Mouse (Mus musculus) urinary bladder, postnatal 10 days (tissue): Measurements from ENCODE around the gene Caml.
"Not testable (repeated sequence)": the region's sequence is repeated elsewhere in the genome, so short reads cannot be mapped to it uniquely, and the experiment has no call there.

Experiments
- DNase-seq: peaks from one replicate; pipeline ENCODE4 v3.0.0; 2022; ENCODE audit warnings: low spot score

The Caml gene

GRCm38 (mm10) chr13:55622649-55623541 is at the start of gene Caml:
Gene Caml (plus strand): TSS chr13:55623005.
- DNase-seq: peak; percentile 37

- no peak for DNase-seq
Observed at GRCm38 (mm10) chr13:55573432-55573831, 49.4 kb upstream of the Caml start, which contains the start of gene Tmed9. Gene Tmed9 (plus strand): TSS chr13:55573732.

GRCm38 (mm10) chr13:55574321-55574720 is 48.5 kb upstream of the Caml start:
- no peak for DNase-seq

- DNase-seq: no peak
Observed at GRCm38 (mm10) chr13:55575932-55576331, 46.9 kb upstream of the Caml start.

- DNase-seq: not testable (repeated sequence)
Observed at GRCm38 (mm10) chr13:55576872-55577271, 45.9 kb upstream of the Caml start.

- DNase-seq: no peak
Observed at GRCm38 (mm10) chr13:55578086-55578485, 44.7 kb upstream of the Caml start.

- no peak for DNase-seq
Observed at GRCm38 (mm10) chr13:55591961-55592490, 30.8 kb upstream of the Caml start.

- peak; percentile 79 for DNase-seq
Observed at GRCm38 (mm10) chr13:55592512-55593253, 30.1 kb upstream of the Caml start.

- no peak for DNase-seq
Observed at GRCm38 (mm10) chr13:55593254-55593747, 29.5 kb upstream of the Caml start.

- no peak for DNase-seq
Observed at GRCm38 (mm10) chr13:55595375-55595774, 27.4 kb upstream of the Caml start.

- DNase-seq: no peak
Observed at GRCm38 (mm10) chr13:55596802-55597201, 26.0 kb upstream of the Caml start.

- peak; percentile 41 for DNase-seq
Observed at GRCm38 (mm10) chr13:55599566-55600540, 23.0 kb upstream of the Caml start, which contains the start of gene B4galt7. Gene B4galt7 (plus strand): TSS chr13:55599896.

GRCm38 (mm10) chr13:55600657-55601056 is 22.1 kb upstream of the Caml start:
- DNase-seq: no peak

GRCm38 (mm10) chr13:55601611-55602010 is 21.2 kb upstream of the Caml start:
- DNase-seq: peak; percentile 57

- DNase-seq: no peak
Observed at GRCm38 (mm10) chr13:55604606-55605005, 18.2 kb upstream of the Caml start.

GRCm38 (mm10) chr13:55606899-55607623 is 15.7 kb upstream of the Caml start:
- no peak for DNase-seq

- no peak for DNase-seq
Observed at GRCm38 (mm10) chr13:55607624-55608006, 15.2 kb upstream of the Caml start.

- DNase-seq: no peak
Observed at GRCm38 (mm10) chr13:55611996-55612395, 10.8 kb upstream of the Caml start.

- DNase-seq: no peak
Observed at GRCm38 (mm10) chr13:55613471-55613870, 9.3 kb upstream of the Caml start.

- DNase-seq: no peak
Observed at GRCm38 (mm10) chr13:55619328-55619727, 3.5 kb upstream of the Caml start.

GRCm38 (mm10) chr13:55620275-55620674 is 2.5 kb upstream of the Caml start:
- DNase-seq: no peak
